ENCODE assay signal across 10 mouse cellular contexts in the genomic region with DNA sequence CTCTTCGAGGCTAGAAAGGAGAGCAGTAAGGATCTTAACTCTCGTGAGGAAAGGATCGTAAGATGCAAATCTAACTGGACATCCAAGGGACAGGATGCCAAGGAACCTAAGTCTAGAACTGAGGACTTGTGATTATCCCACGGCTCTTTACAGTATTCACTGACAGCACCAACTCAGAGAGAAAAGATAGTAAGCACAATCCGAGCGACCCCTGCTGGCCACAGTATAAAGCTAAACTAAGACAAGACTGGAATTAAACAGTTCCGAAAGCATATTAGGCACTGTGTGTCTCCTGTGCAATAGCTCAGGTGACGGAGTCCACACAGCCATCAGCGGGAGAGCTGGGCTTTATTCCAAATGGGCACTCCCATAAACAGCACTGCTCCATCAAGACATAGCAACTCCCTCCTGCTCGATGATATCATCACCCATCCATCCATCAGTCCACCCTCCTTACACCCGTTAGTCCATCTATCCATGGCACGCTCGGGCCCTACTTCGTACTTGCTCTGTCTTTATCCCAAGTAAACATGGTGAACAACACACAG. TPM values are rescaled to one million over a fixed set of nuclear protein-coding genes. Genes with fewer than 3 reads are reported as not detected.
DNase-seq lines count a peak whose midpoint lies in the region; ATAC-seq lines count a peak whose summit lies in the region.
"Had no signal": no experiment of that assay in that cellular context is flagged by ENCODE, and none has a peak within 500 bp of the region (broad histone marks: within the 10 kb centered on the region; RNA-seq: fewer than 3 reads in every experiment).

No protein-coding gene starts in this region.

- DNase-seq in midbrain, embryonic 14.5 days, result peak; percentile 90
- peak; percentile 17 for DNase-seq in c-Kit-negative CD71-positive TER-119-positive erythroid progenitor cells, embryonic 14.5 days (ENCODE audit: low read depth, low spot score)
- peak; percentile 53 to 92 for DNase-seq in frontal cortex, adult 2 months (ENCODE audit: extremely low spot score in 1 of 2, low spot score in 1 of 2)
- peak; percentile 60 to 82 for DNase-seq in kidney, adult 8-10 months
- DNase-seq in retina, embryonic 14.5 days (ENCODE audit: low spot score), result peak; percentile 87
- DNase-seq in thymus, postnatal 36 days, result peak; percentile 58 to 66

- no peaks in the 10 kb centered on the region for H3K4me1 ChIP-seq in midbrain, embryonic 14.5 days (ENCODE audit: control insufficient read depth, insufficient read depth, low read length)
- peaks cover 7% of the 10 kb centered on the region for H3K4me1 ChIP-seq in midbrain, embryonic 15.5 days
- peaks cover 7% of the 10 kb centered on the region for H3K4me1 ChIP-seq in limb, embryonic 13.5 days

- 58% methylated on average over 14 of the region's 14 CpGs for WGBS in midbrain, embryonic 14.5 days
- 55% methylated on average over 14 of the region's 14 CpGs for WGBS in midbrain, embryonic 15.5 days
- 53% methylated on average over 14 of the region's 14 CpGs for WGBS in limb, embryonic 13.5 days

- no peaks in the 10 kb centered on the region for H3K9me3 ChIP-seq in midbrain, embryonic 14.5 days (ENCODE audit: control insufficient read depth, low read length)
- H3K9me3 ChIP-seq in midbrain, embryonic 15.5 days, result no peaks in the 10 kb centered on the region
- no peaks in the 10 kb centered on the region for H3K9me3 ChIP-seq in limb, embryonic 13.5 days
- H3K9me3 ChIP-seq: stomach, embryonic 15.5 days had no signal

- no peaks in the 10 kb centered on the region for H3K27me3 ChIP-seq in midbrain, embryonic 14.5 days (ENCODE audit: control insufficient read depth, insufficient read depth, low read length)
- no peaks in the 10 kb centered on the region for H3K27me3 ChIP-seq in midbrain, embryonic 15.5 days (replicated peaks)
- no peaks in the 10 kb centered on the region for H3K27me3 ChIP-seq in limb, embryonic 13.5 days
- H3K27me3 ChIP-seq: stomach, embryonic 15.5 days had no signal

- no peak overlapping the region for H3K4me3 ChIP-seq in midbrain, embryonic 14.5 days (replicated peaks; ENCODE audit: low read depth, low read length)
- no peak overlapping the region for H3K4me3 ChIP-seq in midbrain, embryonic 15.5 days
- H3K4me3 ChIP-seq in limb, embryonic 13.5 days, result no peak overlapping the region
- H3K4me3 ChIP-seq: erythroblast, embryonic 14.5 days; stomach, embryonic 15.5 days had no signal

- no peak overlapping the region for H3K9ac ChIP-seq in midbrain, embryonic 14.5 days (replicated peaks; ENCODE audit: low read length)
- H3K9ac ChIP-seq in midbrain, embryonic 15.5 days, result no peak overlapping the region
- no peak overlapping the region for H3K9ac ChIP-seq in limb, embryonic 13.5 days
- H3K9ac ChIP-seq: stomach, embryonic 15.5 days had no signal

- no peak overlapping the region for H3K4me2 ChIP-seq in midbrain, embryonic 14.5 days (ENCODE audit: low read length)
- H3K4me2 ChIP-seq in midbrain, embryonic 15.5 days, result no peak overlapping the region
- no peak overlapping the region for H3K4me2 ChIP-seq in limb, embryonic 13.5 days (replicated peaks)
- H3K4me2 ChIP-seq: stomach, embryonic 15.5 days had no signal

- H3K36me3 ChIP-seq in midbrain, embryonic 14.5 days (ENCODE audit: control insufficient read depth, insufficient read depth, low read length), result no peaks in the 10 kb centered on the region
- no peaks in the 10 kb centered on the region for H3K36me3 ChIP-seq in midbrain, embryonic 15.5 days (replicated peaks)
- H3K36me3 ChIP-seq in limb, embryonic 13.5 days, result no peaks in the 10 kb centered on the region
- H3K36me3 ChIP-seq: stomach, embryonic 15.5 days had no signal

- no peak overlapping the region for H3K27ac ChIP-seq in midbrain, embryonic 14.5 days (replicated peaks; ENCODE audit: low read depth, low read length)
- no peak overlapping the region for H3K27ac ChIP-seq in midbrain, embryonic 15.5 days
- H3K27ac ChIP-seq in limb, embryonic 13.5 days, result no peak overlapping the region
- H3K27ac ChIP-seq: stomach, embryonic 15.5 days had no signal

- ATAC-seq in midbrain, embryonic 14.5 days (ENCODE audit: low FRiP score, low TSS enrichment), result no peak
- no peak for ATAC-seq in midbrain, embryonic 15.5 days (replicated peaks)
- peak; percentile 16; the same call in 1 of the 2 replicates for ATAC-seq in limb, embryonic 13.5 days (ENCODE audit: low FRiP score, low read depth)

RNA-seq across cellular contexts. Expression of a gene that starts 5.2 kb away (rescaled TPM):
- polyA plus RNA-seq in midbrain, embryonic 14.5 days (2014; fragmentation: Nextera tagmentation; extraction: Ambion mirVana), result 30.7 and 38.3 TPM in 2 replicates
- polyA plus RNA-seq in midbrain, embryonic 15.5 days (2015; fragmentation: Nextera tagmentation; extraction: Ambion mirVana), result 27.4 and 36.2 TPM in 2 replicates
- polyA plus RNA-seq in frontal cortex, adult 2 months (2012; rRNA removed), result 6.6 and 11.2 TPM in 2 replicates
- polyA plus RNA-seq in limb, embryonic 13.5 days (2015; fragmentation: Nextera tagmentation; extraction: Ambion mirVana), result 40.3 and 44.6 TPM in 2 replicates

RNA-seq across cellular contexts. Expression of a gene that starts 5.5 kb away (rescaled TPM):
- 5.2 and 8.1 TPM in 2 replicates for polyA plus RNA-seq in midbrain, embryonic 14.5 days (2014; fragmentation: Nextera tagmentation; extraction: Ambion mirVana)
- polyA plus RNA-seq in midbrain, embryonic 15.5 days (2015; fragmentation: Nextera tagmentation; extraction: Ambion mirVana), result 8.0 and 9.7 TPM in 2 replicates
- polyA plus RNA-seq in frontal cortex, adult 2 months (2012; rRNA removed), result 9.0 and 10.0 TPM in 2 replicates
- polyA plus RNA-seq in limb, embryonic 13.5 days (2015; fragmentation: Nextera tagmentation; extraction: Ambion mirVana), result 4.5 and 5.2 TPM in 2 replicates

Comparison
In these comparisons a context has a peak if more than half of its experiments do, and no peak if none do; other contexts are left out.
1. DNase-seq: peak in every context shown above with its lines; median percentile 90 in midbrain, embryonic 14.5 days; 87 in retina, embryonic 14.5 days; 72 in frontal cortex, adult 2 months; 71 in kidney, adult 8-10 months; 62 in thymus, postnatal 36 days; 17 in c-Kit-negative CD71-positive TER-119-positive erythroid progenitor cells, embryonic 14.5 days.